Mouse (Mus musculus): Measurements from ENCODE around the gene Tctex1d4. TPM values are rescaled to one million over a fixed set of nuclear protein-coding genes. Genes with fewer than 3 reads are reported as not detected.
A peak's percentile ranks its signal among the peaks of the same experiment; 100 is the strongest.

The Tctex1d4 gene
- polyA plus RNA-seq, 1 experiment from 2014 or later, result 0.35 TPM

DNA sequence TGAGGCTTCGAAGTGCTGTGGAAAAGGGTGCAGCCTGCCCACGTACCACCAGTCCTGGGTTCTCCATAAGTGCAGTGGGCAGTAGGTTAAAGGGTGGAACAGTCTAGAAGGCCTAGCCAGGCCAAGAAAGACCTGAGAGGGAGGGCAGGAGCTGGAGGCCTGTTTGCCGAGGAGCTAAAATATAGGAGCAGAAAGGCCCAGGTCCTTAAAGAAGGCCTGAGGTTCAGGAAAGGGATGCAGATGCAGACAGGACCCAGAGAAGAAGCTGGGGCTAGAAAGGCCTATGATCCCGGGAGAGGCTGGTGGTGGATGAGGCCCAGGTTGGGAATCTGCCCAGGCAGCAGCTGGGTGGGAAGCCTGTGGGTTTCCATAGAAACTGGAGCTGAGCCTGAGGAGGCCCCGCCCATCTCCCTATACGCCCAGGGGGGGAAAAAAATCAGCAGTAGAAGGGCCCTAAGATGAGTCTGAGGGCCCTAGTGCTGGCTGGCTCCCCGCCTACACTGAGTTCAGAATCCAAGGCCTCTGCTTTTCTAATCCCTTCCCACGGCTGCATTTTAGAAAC, 1.2 kb upstream of the Tctex1d4 start, which contains the start of gene Btbd19:
Btbd19 (minus strand) TSS at position 378 of the 562 bp plus-strand sequence.
- 25% methylated on average over 8 of the region's 8 CpGs for WGBS
- peak within 1 kb of the TSS; percentile 2; the same call in 1 of the 2 replicates for H3K4me2 ChIP-seq (ENCODE audit: low read length)
- H3K27ac ChIP-seq (ENCODE audit: low read length), result peak within 1 kb of the TSS; percentile 54

DNA sequence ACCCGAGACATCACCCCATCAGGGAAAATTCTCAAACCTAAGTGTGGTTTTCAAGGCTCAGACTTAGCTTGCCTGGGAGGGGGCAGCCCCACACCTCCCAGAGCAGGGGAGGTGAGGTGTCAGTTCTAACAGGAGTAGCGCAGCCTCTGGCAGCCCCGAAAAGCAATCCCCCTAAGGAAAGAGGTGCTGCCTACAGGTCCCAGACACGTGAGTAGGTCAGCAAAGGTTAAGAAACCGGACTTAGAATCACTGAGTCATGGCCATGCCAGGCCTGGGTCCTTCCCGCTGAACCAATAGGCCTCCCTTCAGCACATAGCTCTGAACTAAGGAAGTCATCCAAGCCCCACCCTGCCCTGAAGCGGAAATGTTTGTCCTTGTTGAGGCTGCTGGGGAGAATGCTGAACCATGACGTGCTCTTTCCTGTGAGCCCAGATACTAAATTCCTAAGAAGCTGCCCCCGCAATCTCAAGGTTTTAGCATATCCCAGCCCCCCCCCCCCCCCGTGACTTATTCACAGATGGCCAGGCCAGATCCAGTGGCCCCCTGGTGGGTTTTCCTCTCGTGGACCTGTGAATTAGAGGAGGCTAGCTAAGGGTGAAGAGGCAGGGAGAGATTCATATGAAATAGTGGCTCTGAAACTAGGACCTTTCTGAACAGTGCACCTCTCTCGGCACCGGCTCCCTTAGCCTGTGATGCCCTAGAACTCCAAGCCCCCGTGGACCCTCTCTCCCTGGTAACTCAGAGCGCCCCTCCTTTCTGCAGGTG, 502 bp upstream of the Tctex1d4 start:
- no peak overlapping the region for H3K4me3 ChIP-seq (replicated peaks; ENCODE audit: low read length)
- ATAC-seq, result peak; percentile 4; the same call in 1 of the 2 replicates
- H3K9ac ChIP-seq (replicated peaks; ENCODE audit: low read depth, low read length), result peak overlapping the region; percentile 22; the same call in 1 of the 2 replicates
- H3K27me3 ChIP-seq (replicated peaks; ENCODE audit: control insufficient read depth, insufficient read depth, low read length), result no peaks in the 10 kb centered on the region
- peaks cover 14% of the 10 kb centered on the region for H3K4me1 ChIP-seq (replicated peaks; ENCODE audit: control insufficient read depth, insufficient read depth, low read length)
- H3K36me3 ChIP-seq (ENCODE audit: control insufficient read depth, insufficient read depth), result no peaks in the 10 kb centered on the region
- 52% methylated on average over 15 of the region's 15 CpGs for WGBS
- H3K4me2 ChIP-seq (ENCODE audit: low read length), result no peak overlapping the region
- peak overlapping the region; percentile 54; the same call in 1 of the 2 replicates for H3K27ac ChIP-seq (ENCODE audit: low read length)
- H3K9me3 ChIP-seq (ENCODE audit: control insufficient read depth, low read length), result no peaks in the 10 kb centered on the region

More for the DNA sequence above, 1.2 kb upstream of the Tctex1d4 start, which contains the start of gene Btbd19:
- Histone ChIP-seq H3K4me3 (replicated peaks; ENCODE audit: low read length) (no peak within 1 kb of the TSS), H3K27me3 (replicated peaks; ENCODE audit: control insufficient read depth, insufficient read depth, low read length) (no peaks in the 10 kb centered on the region), H3K9me3 (ENCODE audit: control insufficient read depth, low read length) (no peaks in the 10 kb centered on the region), H3K9ac (replicated peaks; ENCODE audit: low read depth, low read length) (peak within 1 kb of the TSS; percentile 22), H3K4me1 (replicated peaks; ENCODE audit: control insufficient read depth, insufficient read depth, low read length) (peaks cover 14% of the 10 kb centered on the region), H3K36me3 (ENCODE audit: control insufficient read depth, insufficient read depth) (no peaks in the 10 kb centered on the region)
- peak; percentile 52 for ATAC-seq

DNA sequence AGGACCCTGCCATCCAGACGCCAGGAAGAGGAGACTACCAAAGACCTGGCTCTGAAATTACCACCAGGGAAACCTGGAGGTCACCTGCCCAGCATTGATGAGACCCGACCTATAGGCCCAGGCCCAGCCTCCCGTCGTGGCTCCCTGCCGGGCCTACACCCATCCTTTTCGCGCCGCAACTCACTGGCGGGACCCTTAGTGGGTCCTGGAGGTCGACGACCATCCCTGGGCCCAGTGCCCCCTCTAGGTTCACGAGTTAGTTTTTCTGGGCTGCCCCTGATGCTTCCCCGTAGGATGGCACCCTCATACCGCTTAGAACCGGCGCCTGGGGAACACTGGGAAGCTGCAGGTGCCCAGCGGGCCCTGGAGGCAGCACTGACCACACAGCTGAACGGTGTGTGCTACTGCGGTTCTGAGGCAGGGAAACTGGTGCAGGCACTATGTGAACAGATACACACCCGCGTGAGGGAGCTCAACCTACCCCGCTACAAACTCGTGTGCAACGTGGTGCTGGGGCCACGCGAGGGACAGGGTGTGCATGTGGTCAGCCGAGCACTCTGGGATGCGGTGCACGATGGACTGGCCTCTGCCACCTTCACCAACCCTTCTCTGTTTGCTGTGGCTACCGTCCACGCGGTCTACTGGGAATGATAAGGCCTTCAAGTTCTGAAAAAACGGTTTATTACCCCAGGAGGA, 1.5 kb downstream of the Tctex1d4 start:
- no peaks in the 10 kb centered on the region for H3K27me3 ChIP-seq (replicated peaks; ENCODE audit: control insufficient read depth, insufficient read depth, low read length)
- no peak for ATAC-seq
- H3K9ac ChIP-seq (replicated peaks; ENCODE audit: low read depth, low read length), result no peak overlapping the region
- H3K4me2 ChIP-seq (ENCODE audit: low read length), result no peak overlapping the region
- H3K4me1 ChIP-seq (replicated peaks; ENCODE audit: control insufficient read depth, insufficient read depth, low read length), result peaks cover 30% of the 10 kb centered on the region
- no peaks in the 10 kb centered on the region for H3K9me3 ChIP-seq (ENCODE audit: control insufficient read depth, low read length)
- H3K4me3 ChIP-seq (replicated peaks; ENCODE audit: low read length), result no peak overlapping the region
- H3K27ac ChIP-seq (ENCODE audit: low read length), result no peak overlapping the region
- 89% methylated on average over 33 of the region's 33 CpGs for WGBS
- H3K36me3 ChIP-seq (ENCODE audit: control insufficient read depth, insufficient read depth), result no peaks in the 10 kb centered on the region

DNA sequence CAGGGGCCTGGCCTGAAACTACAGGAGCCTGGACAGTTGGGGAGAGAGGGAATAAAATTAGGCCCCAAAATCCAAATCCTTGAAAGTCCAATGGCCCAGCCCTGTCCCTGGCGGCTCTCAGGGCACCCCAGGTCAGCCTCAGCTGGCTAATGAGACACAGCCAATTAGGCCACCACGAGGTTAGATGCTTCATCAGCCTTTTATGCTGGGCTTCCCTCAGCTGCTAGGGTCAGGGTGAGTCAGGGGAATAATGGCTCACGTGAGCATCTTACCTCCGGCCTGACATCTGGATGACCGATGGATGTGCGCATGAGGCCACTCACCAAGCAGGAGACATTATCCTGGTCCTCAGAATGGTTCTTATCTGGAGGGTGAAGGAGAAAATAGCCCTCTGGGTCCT, 4.2 kb downstream of the Tctex1d4 start:
- no peaks in the 10 kb centered on the region for H3K9me3 ChIP-seq (ENCODE audit: control insufficient read depth, low read length)
- peaks cover 25% of the 10 kb centered on the region for H3K4me1 ChIP-seq (replicated peaks; ENCODE audit: control insufficient read depth, insufficient read depth, low read length)
- WGBS, result 38% methylated on average over 6 of the region's 6 CpGs
- no peak overlapping the region for H3K27ac ChIP-seq (ENCODE audit: low read length)
- H3K27me3 ChIP-seq (replicated peaks; ENCODE audit: control insufficient read depth, insufficient read depth, low read length), result 0 out of 2 replicates have a peak, but pooled peaks cover 3% of the 10 kb centered on the region
- no peak overlapping the region for H3K4me3 ChIP-seq (replicated peaks; ENCODE audit: low read length)
- no peak overlapping the region for H3K4me2 ChIP-seq (ENCODE audit: low read length)
- no peaks in the 10 kb centered on the region for H3K36me3 ChIP-seq (ENCODE audit: control insufficient read depth, insufficient read depth)
- ATAC-seq, result no peak
- no peak overlapping the region for H3K9ac ChIP-seq (replicated peaks; ENCODE audit: low read depth, low read length)

DNA sequence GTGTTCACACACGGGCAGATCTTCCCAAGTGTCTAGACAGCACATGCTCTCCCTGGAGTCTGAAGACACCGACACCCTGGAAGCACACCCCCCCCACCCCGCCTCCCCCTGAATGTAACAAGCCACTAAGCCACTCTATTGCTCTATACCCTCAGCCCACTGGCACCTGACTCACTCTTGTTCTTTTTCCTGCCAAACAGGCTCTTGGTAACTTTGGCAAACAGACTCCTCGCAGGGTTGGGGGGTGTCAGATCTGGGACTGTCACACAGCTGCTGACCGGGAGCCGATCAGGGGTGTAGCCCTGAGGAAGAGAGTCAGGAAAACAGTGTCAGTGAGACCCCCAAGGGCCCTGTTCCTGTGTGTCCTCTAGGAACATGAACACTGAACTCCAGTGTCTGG, 4.6 kb downstream of the Tctex1d4 start:
- Histone ChIP-seq H3K36me3 (ENCODE audit: control insufficient read depth, insufficient read depth) (no peaks in the 10 kb centered on the region), H3K9me3 (ENCODE audit: control insufficient read depth, low read length) (no peaks in the 10 kb centered on the region), H3K4me1 (replicated peaks; ENCODE audit: control insufficient read depth, insufficient read depth, low read length) (peaks cover 21% of the 10 kb centered on the region), H3K4me3 (replicated peaks; ENCODE audit: low read length) (no peak overlapping the region), H3K27ac (ENCODE audit: low read length) (no peak overlapping the region), H3K9ac (replicated peaks; ENCODE audit: low read depth, low read length) (no peak overlapping the region), H3K4me2 (ENCODE audit: low read length) (no peak overlapping the region), H3K27me3 (replicated peaks; ENCODE audit: control insufficient read depth, insufficient read depth, low read length) (0 out of 2 replicates have a peak, but pooled peaks cover 4% of the 10 kb centered on the region)
- ATAC-seq, result no peak
- 43% methylated on average over 6 of the region's 6 CpGs for WGBS

DNA sequence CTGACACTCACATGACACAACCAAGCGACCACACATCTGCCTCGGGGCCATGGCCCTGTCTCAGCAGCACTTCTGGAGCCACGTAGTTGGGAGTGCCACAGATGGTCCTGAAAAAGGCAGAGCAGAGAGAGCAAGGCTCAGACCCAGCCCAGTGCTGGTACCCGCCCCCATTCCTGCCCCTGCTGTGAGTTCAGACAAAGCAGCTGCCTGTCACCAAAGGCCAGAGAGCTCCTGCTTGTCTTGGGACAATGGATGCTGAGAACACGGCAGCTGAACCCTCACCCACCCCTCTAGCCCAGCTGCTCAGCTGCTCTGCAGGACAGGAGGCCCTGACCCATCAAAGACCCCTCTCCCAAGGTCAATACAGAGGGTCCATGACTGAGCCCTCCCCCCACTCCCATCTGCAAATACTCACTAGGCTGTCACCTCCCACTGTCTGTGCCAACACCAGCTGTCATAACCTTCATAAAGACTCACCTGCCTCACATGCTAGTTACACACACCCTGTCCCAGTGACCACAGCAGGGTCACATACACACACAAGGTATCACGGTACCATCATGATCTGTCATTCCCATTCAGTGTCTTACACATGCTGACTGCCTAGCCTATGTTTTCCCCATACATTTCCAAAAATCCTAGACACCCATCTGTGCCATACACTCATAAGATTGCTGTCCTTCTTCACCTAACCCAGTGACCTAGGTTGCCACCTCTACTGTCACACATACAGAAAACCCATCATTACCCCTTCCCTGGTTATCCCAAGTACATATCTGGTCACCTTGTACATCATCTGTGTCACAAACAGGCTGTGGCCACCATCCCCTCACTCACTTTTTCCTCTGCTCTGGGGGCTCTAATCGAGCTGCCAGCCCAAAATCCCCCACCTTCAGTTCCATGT, 5.5 kb downstream of the Tctex1d4 start:
- no peak overlapping the region; the same call in none of the 2 replicates for H3K9ac ChIP-seq (replicated peaks; ENCODE audit: low read depth, low read length)
- no peaks in the 10 kb centered on the region for H3K36me3 ChIP-seq (ENCODE audit: control insufficient read depth, insufficient read depth)
- ATAC-seq, result peak; percentile 19; the same call in 1 of the 2 replicates
- H3K4me1 ChIP-seq (replicated peaks; ENCODE audit: control insufficient read depth, insufficient read depth, low read length), result peaks cover 20% of the 10 kb centered on the region
- no peaks in the 10 kb centered on the region for H3K9me3 ChIP-seq (ENCODE audit: control insufficient read depth, low read length)
- no peak overlapping the region for H3K27ac ChIP-seq (ENCODE audit: low read length)
- H3K4me2 ChIP-seq (ENCODE audit: low read length), result peak overlapping the region; percentile 93
- WGBS, result 5% methylated on average over 7 of the region's 7 CpGs
- peak overlapping the region; percentile 66 for H3K4me3 ChIP-seq (replicated peaks; ENCODE audit: low read length)
- 0 out of 2 replicates have a peak, but pooled peaks cover 4% of the 10 kb centered on the region for H3K27me3 ChIP-seq (replicated peaks; ENCODE audit: control insufficient read depth, insufficient read depth, low read length)

DNA sequence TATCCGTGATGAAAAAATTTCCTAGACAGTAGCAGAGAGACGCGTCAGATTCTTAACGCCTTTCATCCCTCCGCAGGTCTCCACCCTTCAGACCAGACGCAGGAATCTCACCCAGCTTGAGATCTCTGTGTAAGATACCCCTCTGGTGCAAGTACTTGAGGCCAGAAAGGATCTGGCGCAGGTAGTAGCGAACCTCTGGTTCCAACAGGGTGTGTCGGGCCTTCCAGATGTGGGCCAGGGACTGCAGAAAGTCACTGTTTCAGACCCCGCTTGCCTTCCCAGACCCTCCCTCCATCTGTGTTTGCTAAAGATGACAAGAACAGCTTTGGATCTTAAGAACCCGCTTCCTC, 6.2 kb downstream of the Tctex1d4 start:
- H3K9ac ChIP-seq (replicated peaks; ENCODE audit: low read depth, low read length), result peak overlapping the region; percentile 77
- 11% methylated on average over 11 of the region's 11 CpGs for WGBS
- no peak overlapping the region for H3K27ac ChIP-seq (ENCODE audit: low read length)
- ATAC-seq, result no peak
- H3K27me3 ChIP-seq (replicated peaks; ENCODE audit: control insufficient read depth, insufficient read depth, low read length), result 0 out of 2 replicates have a peak, but pooled peaks cover 4% of the 10 kb centered on the region
- H3K4me3 ChIP-seq (replicated peaks; ENCODE audit: low read length), result peak overlapping the region; percentile 66
- peak overlapping the region; percentile 93 for H3K4me2 ChIP-seq (ENCODE audit: low read length)
- H3K36me3 ChIP-seq (ENCODE audit: control insufficient read depth, insufficient read depth), result no peaks in the 10 kb centered on the region
- peaks cover 20% of the 10 kb centered on the region for H3K4me1 ChIP-seq (replicated peaks; ENCODE audit: control insufficient read depth, insufficient read depth, low read length)
- no peaks in the 10 kb centered on the region for H3K9me3 ChIP-seq (ENCODE audit: control insufficient read depth, low read length)

DNA sequence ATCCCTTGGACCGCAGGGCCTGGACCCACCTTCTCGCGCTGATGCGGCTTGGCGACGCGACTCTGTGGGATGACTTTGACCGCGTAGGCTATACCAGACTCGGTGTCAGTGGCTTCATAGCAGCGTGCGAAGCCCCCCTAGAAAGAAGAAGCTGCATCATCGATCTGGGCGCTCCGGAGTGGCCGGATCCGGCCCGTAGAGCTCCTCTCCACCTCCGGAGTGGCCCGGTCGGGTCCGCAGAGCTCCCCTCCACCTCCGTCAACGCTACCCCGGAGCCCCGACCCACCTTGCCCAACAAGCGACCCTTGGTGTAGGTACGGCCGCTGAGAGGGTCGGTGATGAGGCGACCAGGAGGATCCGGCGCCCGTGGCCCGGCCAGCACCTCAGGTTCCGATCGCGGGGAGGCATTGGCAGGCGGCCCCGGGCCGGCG, 6.8 kb downstream of the Tctex1d4 start:
- Histone ChIP-seq H3K36me3 (ENCODE audit: control insufficient read depth, insufficient read depth) (no peaks in the 10 kb centered on the region), H3K4me1 (replicated peaks; ENCODE audit: control insufficient read depth, insufficient read depth, low read length) (peaks cover 20% of the 10 kb centered on the region), H3K9ac (replicated peaks; ENCODE audit: low read depth, low read length) (peak overlapping the region; percentile 77), H3K27ac (ENCODE audit: low read length) (peak overlapping the region; percentile 10; the same call in 1 of the 2 replicates), H3K4me3 (replicated peaks; ENCODE audit: low read length) (peak overlapping the region; percentile 66), H3K27me3 (replicated peaks; ENCODE audit: control insufficient read depth, insufficient read depth, low read length) (0 out of 2 replicates have a peak, but pooled peaks cover 4% of the 10 kb centered on the region), H3K4me2 (ENCODE audit: low read length) (peak overlapping the region; percentile 93), H3K9me3 (ENCODE audit: control insufficient read depth, low read length) (no peaks in the 10 kb centered on the region)
- under 1% methylated on average over 42 of the region's 42 CpGs for WGBS
- ATAC-seq, result peak; percentile 41

Measured in forebrain, embryonic 16.5 days (tissue).